Mouse (Mus musculus): ENCODE results near the gene Hba-a2. TPM values are rescaled to one million over a fixed set of nuclear protein-coding genes. Genes with fewer than 3 reads are reported as not detected.
A peak's percentile ranks its signal among the peaks of the same experiment; 100 is the strongest.

Gene Hba-a2
- polyA plus RNA-seq, 1 experiment, result 1.4 TPM

DNA sequence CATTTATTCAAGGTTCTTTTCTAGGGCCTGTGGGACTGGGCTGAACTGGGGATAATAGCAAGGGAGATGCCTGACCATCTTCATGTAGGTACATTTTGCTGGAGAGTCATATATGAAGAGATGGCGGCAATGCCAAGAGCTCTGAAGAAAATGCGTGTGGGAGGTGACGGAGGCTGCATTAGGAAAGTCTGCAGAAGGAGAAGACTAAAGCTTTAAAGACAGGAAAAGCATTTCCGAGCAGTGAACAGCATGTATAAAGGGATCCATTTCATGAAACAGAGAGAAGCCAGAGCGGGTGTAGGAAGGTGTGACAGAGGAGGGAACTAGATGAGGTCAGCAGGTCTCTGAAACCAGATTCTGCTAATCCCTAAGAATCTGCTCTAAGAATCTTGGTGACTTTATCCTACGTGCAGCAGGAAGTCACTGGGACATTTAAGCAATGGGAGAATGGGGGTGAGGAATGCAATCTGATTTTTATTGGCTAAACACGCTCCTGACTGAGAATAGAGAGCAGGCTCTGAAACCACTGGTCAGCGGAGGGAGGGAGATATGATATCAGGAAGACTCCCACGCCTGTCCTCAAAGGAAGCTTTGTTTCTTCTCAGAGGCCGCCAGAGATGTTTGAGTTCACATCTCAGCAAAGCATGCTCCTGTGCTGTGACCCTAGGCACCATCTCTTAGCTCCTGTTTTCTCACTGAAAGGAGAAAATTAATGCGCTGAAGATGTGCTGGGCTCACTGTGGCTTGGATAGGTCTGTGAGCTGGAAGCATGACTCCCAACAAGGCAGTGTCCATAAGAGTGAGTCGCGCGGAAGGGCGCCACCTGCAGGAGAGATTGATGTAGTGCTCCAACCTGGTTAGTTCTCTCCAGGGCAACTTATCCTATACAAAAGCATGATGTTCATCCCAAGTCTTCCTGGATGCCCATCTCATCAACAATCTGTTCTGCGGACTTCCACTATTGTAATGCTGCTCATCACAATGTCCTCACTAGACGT, 44.5 kb downstream of the Hba-a2 start:
- TF ChIP-seq CTCF (IDR thresholded peaks at IDR 0.05; ENCODE audit: low read depth, low read length) (peak; percentile 69), POLR2A (IDR thresholded peaks at IDR 0.05; ENCODE audit: borderline replicate concordance, low read depth, low read length) (no peak)
- no peak overlapping the region for H3K27ac ChIP-seq (ENCODE audit: insufficient read depth, low read depth, low read length)
- no peak overlapping the region for H3K4me3 ChIP-seq (ENCODE audit: insufficient read depth, low read length)
- peaks cover 22% of the 10 kb centered on the region for H3K4me1 ChIP-seq (ENCODE audit: control insufficient read depth, insufficient read depth, low read length)

DNA sequence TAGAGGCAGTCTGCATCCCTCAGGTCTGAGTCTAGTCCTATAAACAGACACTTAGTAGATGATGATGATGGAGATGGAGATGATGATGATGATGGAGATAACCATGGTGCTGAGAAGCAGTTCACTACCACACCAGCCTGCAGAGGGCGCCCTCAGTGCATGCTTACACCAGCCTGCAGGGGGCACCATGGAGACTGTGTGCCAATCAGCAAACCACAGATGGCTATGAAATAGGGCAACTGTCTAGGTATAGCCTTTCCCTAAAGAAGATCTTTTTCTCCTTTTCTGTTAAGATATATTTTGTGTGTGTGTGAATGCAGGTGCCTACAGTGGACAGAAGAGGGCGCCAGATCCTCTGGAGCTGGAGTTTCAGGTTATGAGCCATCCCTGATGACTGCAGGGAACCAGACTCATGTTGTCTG, 46.5 kb downstream of the Hba-a2 start:
- H3K4me3 ChIP-seq (ENCODE audit: insufficient read depth, low read length), result no peak overlapping the region
- no peak overlapping the region for H3K27ac ChIP-seq (ENCODE audit: insufficient read depth, low read depth, low read length)
- TF ChIP-seq POLR2A (IDR thresholded peaks at IDR 0.05; ENCODE audit: borderline replicate concordance, low read depth, low read length) (no peak), CTCF (IDR thresholded peaks at IDR 0.05; ENCODE audit: low read depth, low read length) (peak; percentile 100)
- H3K4me1 ChIP-seq (ENCODE audit: control insufficient read depth, insufficient read depth, low read length), result peaks cover 17% of the 10 kb centered on the region

DNA sequence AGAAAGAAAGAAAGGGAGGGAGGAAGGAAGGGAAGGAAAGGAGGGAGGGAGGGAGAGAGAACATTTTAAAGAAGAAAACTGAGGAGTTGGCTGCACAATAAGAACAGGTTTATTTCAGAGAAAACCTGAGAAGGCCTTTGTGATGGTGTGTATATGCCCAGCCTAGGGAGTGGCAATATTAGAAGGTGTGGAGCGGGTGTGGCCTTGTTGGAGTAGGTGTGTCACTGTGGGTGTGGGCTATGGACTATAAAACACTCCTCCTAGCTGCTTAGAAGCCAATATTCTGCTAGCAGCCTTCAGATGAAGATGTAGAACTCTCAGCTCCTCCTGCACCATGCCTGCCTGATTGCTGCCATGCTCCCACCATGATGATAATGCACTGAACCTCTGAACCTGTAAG, 47.1 kb downstream of the Hba-a2 start:
- peaks cover 14% of the 10 kb centered on the region for H3K4me1 ChIP-seq (ENCODE audit: control insufficient read depth, insufficient read depth, low read length)
- no peak for TF ChIP-seq CTCF (IDR thresholded peaks at IDR 0.05; ENCODE audit: low read depth, low read length)
- TF ChIP-seq POLR2A (IDR thresholded peaks at IDR 0.05; ENCODE audit: borderline replicate concordance, low read depth, low read length), result no peak
- H3K4me3 ChIP-seq (ENCODE audit: insufficient read depth, low read length), result no peak overlapping the region
- H3K27ac ChIP-seq (ENCODE audit: insufficient read depth, low read depth, low read length), result no peak overlapping the region

DNA sequence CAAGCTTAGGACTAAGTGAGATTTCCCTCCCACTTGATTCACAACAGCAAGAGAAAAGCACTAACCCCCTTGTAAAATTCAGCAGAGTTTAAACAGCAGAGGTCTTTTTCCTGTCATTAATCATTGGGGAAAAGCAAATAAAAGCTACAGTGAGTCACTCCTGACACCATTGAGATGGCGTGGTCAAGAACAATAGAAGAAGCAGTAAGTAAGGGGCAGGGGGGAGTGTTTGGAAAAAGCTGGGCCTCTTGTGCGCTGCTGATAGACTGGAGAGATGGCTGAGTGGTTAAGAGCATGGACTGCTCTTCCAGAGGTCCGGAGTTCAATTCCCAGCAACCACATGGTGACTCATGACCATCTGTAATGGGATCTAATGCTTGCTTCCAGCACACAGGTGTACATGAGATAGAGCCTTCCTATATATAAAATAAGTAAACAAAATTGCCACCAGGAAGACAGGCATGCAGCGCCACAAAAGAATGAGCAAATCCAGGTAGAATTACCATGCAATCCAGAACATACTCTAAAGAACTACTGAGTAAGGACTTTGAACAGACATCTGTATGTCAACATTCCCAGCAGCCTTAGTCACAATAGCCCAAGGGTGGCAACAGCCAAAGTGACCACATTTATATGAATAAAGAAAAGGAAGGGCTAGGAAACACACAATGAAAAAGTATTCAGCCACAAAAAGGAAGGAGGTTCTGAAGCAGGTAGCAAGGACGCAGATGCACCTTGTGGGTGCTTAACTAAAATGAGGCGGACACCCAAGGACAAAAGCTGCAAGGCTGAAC, 49.4 kb downstream of the Hba-a2 start:
- Histone ChIP-seq H3K27ac (ENCODE audit: insufficient read depth, low read depth, low read length) (no peak overlapping the region), H3K4me3 (ENCODE audit: insufficient read depth, low read length) (no peak overlapping the region), H3K4me1 (ENCODE audit: control insufficient read depth, insufficient read depth, low read length) (peaks cover 12% of the 10 kb centered on the region)
- TF ChIP-seq CTCF (IDR thresholded peaks at IDR 0.05; ENCODE audit: low read depth, low read length), result no peak
- TF ChIP-seq POLR2A (IDR thresholded peaks at IDR 0.05; ENCODE audit: borderline replicate concordance, low read depth, low read length), result no peak

Other genes starting within 250 kb of the Hba-a2 start
- gene Il9r, start 96.2 kb upstream of the Hba-a2 start, polyA plus RNA-seq (2012; ENCODE audit: insufficient read depth, insufficient read length, missing spikeins), result not detected in 2 replicates
- gene Snrnp25, start 91.1 kb upstream of the Hba-a2 start, polyA plus RNA-seq (2012; ENCODE audit: insufficient read depth, insufficient read length, missing spikeins), result 29.6 and 40.2 TPM in 2 replicates
- gene Rhbdf1, start 74.2 kb upstream of the Hba-a2 start, polyA plus RNA-seq (2012; ENCODE audit: insufficient read depth, insufficient read length, missing spikeins), result 3.4 and 4.7 TPM in 2 replicates
- 13.8 and 15.3 TPM in 2 replicates for gene Mpg, start 70.0 kb upstream of the Hba-a2 start, polyA plus RNA-seq (2012; ENCODE audit: insufficient read depth, insufficient read length, missing spikeins)
- 14.2 and 18.5 TPM in 2 replicates for gene Nprl3, start 28.8 kb upstream of the Hba-a2 start, polyA plus RNA-seq (2012; ENCODE audit: insufficient read depth, insufficient read length, missing spikeins)
- gene Hba-x, start 20.1 kb upstream of the Hba-a2 start, polyA plus RNA-seq (2012; ENCODE audit: insufficient read depth, insufficient read length, missing spikeins), result not detected in 2 replicates
- gene Hba-a1, start 13.0 kb upstream of the Hba-a2 start, polyA plus RNA-seq (2012; ENCODE audit: insufficient read depth, insufficient read length, missing spikeins), result not detected in 2 replicates
- gene Hbq1b, start 9.5 kb upstream of the Hba-a2 start, polyA plus RNA-seq (2012; ENCODE audit: insufficient read depth, insufficient read length, missing spikeins), result not detected in 2 replicates
- not detected in 2 replicates for gene Hbq1a, start 3.6 kb downstream of the Hba-a2 start, polyA plus RNA-seq (2012; ENCODE audit: insufficient read depth, insufficient read length, missing spikeins)
- 54.6 and 64.9 TPM in 2 replicates for gene Sh3pxd2b, start 51.3 kb downstream of the Hba-a2 start, polyA plus RNA-seq (2012; ENCODE audit: insufficient read depth, insufficient read length, missing spikeins)
- 2.4 and 4.0 TPM in 2 replicates for gene Ubtd2, start 158.9 kb downstream of the Hba-a2 start, polyA plus RNA-seq (2012; ENCODE audit: insufficient read depth, insufficient read length, missing spikeins)
- gene Efcab9, start 235.6 kb downstream of the Hba-a2 start, polyA plus RNA-seq (2012; ENCODE audit: insufficient read depth, insufficient read length, missing spikeins), result not detected in 2 replicates
- gene Stk10, start 236.8 kb downstream of the Hba-a2 start, polyA plus RNA-seq (2012; ENCODE audit: insufficient read depth, insufficient read length, missing spikeins), result 27.6 and 32.9 TPM in 2 replicates